Mouse (Mus musculus) liver, adult 2 months (tissue): ENCODE data around the gene Ptdss2. TPM values are rescaled to one million over a fixed set of nuclear protein-coding genes. Genes with fewer than 3 reads are reported as not detected.

ENCODE experiments used
- DNase-seq: peaks from one replicate; pipeline ENCODE4 v3.0.0-alpha.2; 2011; ENCODE audit warnings: low read depth, low spot score; ENCODE audit errors: extremely low read depth
- H3K27ac ChIP-seq: fragments of 200-500 bp; replicated peaks from 2 replicates; pipeline ENCODE4 v1.5.1; 2012; ENCODE audit warnings: low read depth, mild to moderate bottlenecking, control low read depth, inconsistent platforms, low read length; ENCODE audit not compliant: insufficient read depth
- H3K27me3 ChIP-seq: fragments of 200-500 bp; 2 replicates; pipeline ENCODE4 v1.6.1; 2012; ENCODE audit warnings: mild to moderate bottlenecking, moderate library complexity, low read length, inconsistent platforms; ENCODE audit not compliant: control insufficient read depth, insufficient read depth
- H3K36me3 ChIP-seq: fragments of 200-500 bp; 2 replicates; pipeline ENCODE4 v1.6.1; 2012; ENCODE audit warnings: low read length, inconsistent platforms; ENCODE audit not compliant: control insufficient read depth, insufficient read depth
- H3K4me1 ChIP-seq: fragments of 200-500 bp; 2 replicates; pipeline ENCODE4 v1.6.1; 2011; ENCODE audit warnings: low read length; ENCODE audit not compliant: control insufficient read depth, insufficient read depth
- H3K4me3 ChIP-seq: fragments of 200-500 bp; 2 replicates; pipeline ENCODE4 v1.5.1; 2011; ENCODE audit warnings: low read depth, mild to moderate bottlenecking, control low read depth, low read length, moderate library complexity; ENCODE audit not compliant: insufficient read depth
- H3K79me2 ChIP-seq: fragments of 200-500 bp; 2 replicates; pipeline ENCODE4 v1.6.1; 2012; ENCODE audit warnings: inconsistent platforms, mild to moderate bottlenecking, low read length, moderate library complexity; ENCODE audit not compliant: control insufficient read depth, insufficient read depth
- H3K9ac ChIP-seq: fragments of 200-500 bp; 2 replicates; pipeline ENCODE4 v1.6.1; 2012; ENCODE audit warnings: low read depth, mild to moderate bottlenecking, control low read depth, inconsistent platforms, low read length
- CTCF ChIP-seq: fragments of 200-500 bp; IDR thresholded peaks from 2 replicates; pipeline ENCODE4 v1.5.1; 2011; ENCODE audit warnings: low read depth, low read length, control low read depth
- POLR2A ChIP-seq: fragments of 200-500 bp; IDR thresholded peaks from 2 replicates; pipeline ENCODE4 v1.6.1; 2011; ENCODE audit warnings: low read length, control low read depth; ENCODE audit not compliant: insufficient read depth; ENCODE audit errors: extremely low read depth
- whole genome bisulfite sequencing: fragments of 180-500 bp; shearing (Covaris S2); methylation state at CpG from one replicate; pipeline ENCODE4 v1.1.7; 2018; 5-methylcytosine and 5-hydroxymethylcytosine counted together
- polyA plus RNA-seq: library from polyadenylated mRNA; depleted of rRNA; stranded (reverse); fragments of >200 nt; gene quantifications from 2 replicates; pipeline ENCODE4 v1.2.3, GENCODE M21; 2012
- total RNA-seq: library from RNA; depleted of rRNA; stranded (reverse); fragments of >200 nt; gene quantifications from 2 replicates; pipeline ENCODE4 v1.2.3, GENCODE M21; 2014

Ptdss2 gene
- total and polyA plus RNA-seq, 2 experiments: 5.2 to 13.5 TPM

GRCm38 (mm10) chr7:141194409-141194808 lies 72.2 kb downstream of the Ptdss2 start:
- Histone ChIP-seq H3K27me3 (no peaks in the 10 kb centered on the region), H3K79me2 (no peaks in the 10 kb centered on the region), H3K36me3 (peaks cover 10% of the 10 kb centered on the region), H3K27ac (peak overlapping the region; percentile 24), H3K4me3 (peak overlapping the region; percentile 71), H3K9ac (peak overlapping the region; percentile 39), H3K4me1 (peaks cover 9% of the 10 kb centered on the region; the same call in 1 of the 2 replicates)
- TF ChIP-seq CTCF (no peak), POLR2A (no peak)
- WGBS: under 1% methylated on average over 23 of the region's 23 CpGs
- no peak for DNase-seq

- peak; percentile 53 for DNase-seq
- no peak for TF ChIP-seq CTCF
- TF ChIP-seq POLR2A: no peak
- H3K79me2 ChIP-seq: no peaks in the 10 kb centered on the region
- 2% methylated on average over 28 of the region's 28 CpGs for WGBS
- H3K4me3 ChIP-seq: peak overlapping the region; percentile 71
- H3K9ac ChIP-seq: peak overlapping the region; percentile 39
- H3K27ac ChIP-seq: peak overlapping the region; percentile 24
- no peaks in the 10 kb centered on the region for H3K27me3 ChIP-seq
- H3K36me3 ChIP-seq: peaks cover 8% of the 10 kb centered on the region
- H3K4me1 ChIP-seq: peaks cover 9% of the 10 kb centered on the region; the same call in 1 of the 2 replicates
These were observed 72.6 kb downstream of the Ptdss2 start for GRCm38 (mm10) chr7:141194830-141195229.

- peaks cover 9% of the 10 kb centered on the region; the same call in 1 of the 2 replicates for H3K4me1 ChIP-seq
These were observed 73.6 kb downstream of the Ptdss2 start for GRCm38 (mm10) chr7:141195754-141196153.

DNA sequence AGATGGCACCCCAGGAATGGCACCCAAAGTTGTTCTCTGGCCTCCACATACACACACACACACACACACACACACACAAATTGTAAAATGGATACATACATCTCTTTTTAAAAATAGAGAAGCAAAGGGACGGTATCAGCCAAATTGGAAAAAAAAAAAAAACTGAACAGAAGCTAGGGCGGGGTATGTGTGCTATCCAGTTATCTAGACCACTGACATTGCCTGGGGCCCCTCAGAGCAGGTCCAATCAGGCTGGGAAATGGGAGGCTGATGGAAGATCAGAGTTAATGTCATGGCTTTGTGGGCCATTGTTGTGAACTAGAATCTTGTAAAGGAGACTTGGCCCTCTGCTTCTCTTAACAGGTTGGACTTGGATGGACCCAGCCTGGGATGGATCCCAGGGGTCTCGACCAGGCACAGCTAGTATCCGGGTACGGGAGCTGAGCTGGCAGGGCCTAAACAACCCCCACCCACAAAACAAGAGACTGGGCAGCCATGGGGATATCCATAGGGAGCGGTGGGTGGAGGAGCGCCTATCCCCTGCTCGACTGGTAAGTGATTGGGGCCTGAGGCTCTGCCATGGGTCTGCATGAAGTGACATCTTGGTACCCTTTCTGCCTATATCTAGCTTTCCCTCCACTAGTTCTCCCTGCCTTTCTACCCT lies 74.6 kb downstream of the Ptdss2 start:
- Histone ChIP-seq H3K4me1 (peaks cover 9% of the 10 kb centered on the region; the same call in 1 of the 2 replicates), H3K36me3 (peaks cover 2% of the 10 kb centered on the region; the same call in 1 of the 2 replicates), H3K27ac (no peak overlapping the region), H3K4me3 (no peak overlapping the region), H3K9ac (no peak overlapping the region), H3K27me3 (no peaks in the 10 kb centered on the region), H3K79me2 (no peaks in the 10 kb centered on the region)
- TF ChIP-seq CTCF: no peak
- no peak for TF ChIP-seq POLR2A
- WGBS: 96% methylated on average over 8 of the region's 8 CpGs
- no peak for DNase-seq

More at GRCm38 (mm10) chr7:141195754-141196153, 73.6 kb downstream of the Ptdss2 start:
- Histone ChIP-seq H3K4me3 (no peak overlapping the region), H3K9ac (no peak overlapping the region), H3K36me3 (peaks cover 4% of the 10 kb centered on the region; the same call in 1 of the 2 replicates), H3K79me2 (no peaks in the 10 kb centered on the region), H3K27ac (no peak overlapping the region), H3K27me3 (no peaks in the 10 kb centered on the region)
- no peak for DNase-seq
- whole genome bisulfite sequencing: 95% methylated on average over 2 of the region's 2 CpGs
- no peak for TF ChIP-seq CTCF
- TF ChIP-seq POLR2A: no peak

- H3K4me3 ChIP-seq: no peak overlapping the region
- no peak for DNase-seq
- 0 out of 2 replicates have a peak, but pooled peaks cover 4% of the 10 kb centered on the region for H3K4me1 ChIP-seq
- no peaks in the 10 kb centered on the region for H3K27me3 ChIP-seq
- H3K36me3 ChIP-seq: no peaks in the 10 kb centered on the region
- no peak overlapping the region for H3K27ac ChIP-seq
- WGBS: 94% methylated on average over 4 of the region's 4 CpGs
- no peaks in the 10 kb centered on the region for H3K79me2 ChIP-seq
- no peak overlapping the region for H3K9ac ChIP-seq
- TF ChIP-seq CTCF (no peak), POLR2A (no peak)
These were observed 75.9 kb downstream of the Ptdss2 start for GRCm38 (mm10) chr7:141198121-141198520.

GRCm38 (mm10) chr7:141204546-141204945 lies 82.4 kb downstream of the Ptdss2 start:
- H3K9ac ChIP-seq: no peak overlapping the region
- no peaks in the 10 kb centered on the region for H3K79me2 ChIP-seq
- DNase-seq: no peak
- no peak for TF ChIP-seq POLR2A
- no peak overlapping the region for H3K4me3 ChIP-seq
- no peaks in the 10 kb centered on the region for H3K36me3 ChIP-seq
- 72% methylated on average over 3 of the region's 3 CpGs for WGBS
- H3K27ac ChIP-seq: no peak overlapping the region
- no peaks in the 10 kb centered on the region for H3K27me3 ChIP-seq
- no peaks in the 10 kb centered on the region for H3K4me1 ChIP-seq
